Mouse (Mus musculus) heart, adult 18-20 months (tissue): ENCODE data around the gene Kdm4a. TPM values are rescaled to one million over a fixed set of nuclear protein-coding genes. Genes with fewer than 3 reads are reported as not detected.

Experiments used
- DNase-seq, 2 experiments: peaks; one replicate each; pipeline ENCODE4 v3.0.0; 2021 to 2022; ENCODE audit warnings: mixed read lengths in 1 of 2
- long read RNA-seq, 2 experiments: library from polyadenylated mRNA; stranded (forward); transcript quantifications; one replicate each; pipeline ENCODE4 v2.0.0; 2021
- total RNA-seq, 2 experiments: library from RNA; stranded (reverse); gene quantifications; 2 replicates each; pipeline ENCODE4 v1.2.3; 2021

Gene Kdm4a
- 10 to 100 TPM; 24.9 to 25.8 TPM for total RNA-seq
- long read RNA-seq, experiment 1, partial matches to known transcripts = 0 of 2 reads
- long read RNA-seq, experiment 1, other reads (novel, unspliced or antisense) = 2 of 2 reads
- long read RNA-seq, experiment 2 = 0 reads

DNA sequence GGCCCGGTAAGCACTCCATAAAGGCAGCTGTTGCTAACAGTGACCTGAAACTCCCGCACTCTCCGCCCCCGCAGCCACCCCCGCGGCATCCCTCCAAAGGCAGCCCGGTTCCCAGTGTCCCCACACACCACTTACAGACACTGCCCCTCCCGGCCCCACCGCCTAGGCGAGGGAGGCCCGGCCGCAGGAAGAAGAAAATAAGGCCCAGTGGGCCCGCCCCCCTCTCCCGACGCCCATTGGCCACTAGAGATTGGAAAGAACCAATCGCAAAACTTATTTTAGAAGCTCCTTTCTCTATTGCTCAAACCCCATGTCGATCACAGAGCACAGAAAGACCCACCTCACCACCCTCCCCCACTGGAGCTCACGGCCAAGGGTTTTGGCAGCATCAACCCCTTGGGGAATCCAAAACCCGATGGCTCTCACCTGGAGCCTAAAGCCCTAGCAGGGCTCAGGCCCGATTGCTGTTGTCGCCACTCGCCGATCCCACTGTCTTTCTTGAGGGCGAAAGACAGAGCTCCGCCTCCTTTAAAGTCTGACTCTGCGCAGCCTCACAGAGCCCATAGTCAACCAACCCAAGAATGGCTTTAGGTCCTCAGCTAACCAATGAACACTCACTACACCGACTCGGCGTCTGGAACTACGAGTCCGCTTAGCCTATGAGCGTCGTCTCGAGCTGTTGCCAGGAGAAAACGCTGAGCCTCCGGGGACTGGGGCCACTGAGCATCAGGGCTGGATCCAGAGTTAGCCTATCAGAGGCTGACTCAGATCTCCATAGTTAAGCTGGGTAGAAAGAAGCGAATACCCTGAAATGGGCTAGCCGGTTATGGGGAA is at the start of gene Kdm4a:
Gene Kdm4a (minus strand): TSS at position 577 of the 834 bp plus-strand sequence.
- peak; percentile 95 to 97 for DNase-seq

GRCm38 (mm10) chr4:118229035-118229770 is 49.4 kb upstream of the Kdm4a start:
- DNase-seq = no peak

DNA sequence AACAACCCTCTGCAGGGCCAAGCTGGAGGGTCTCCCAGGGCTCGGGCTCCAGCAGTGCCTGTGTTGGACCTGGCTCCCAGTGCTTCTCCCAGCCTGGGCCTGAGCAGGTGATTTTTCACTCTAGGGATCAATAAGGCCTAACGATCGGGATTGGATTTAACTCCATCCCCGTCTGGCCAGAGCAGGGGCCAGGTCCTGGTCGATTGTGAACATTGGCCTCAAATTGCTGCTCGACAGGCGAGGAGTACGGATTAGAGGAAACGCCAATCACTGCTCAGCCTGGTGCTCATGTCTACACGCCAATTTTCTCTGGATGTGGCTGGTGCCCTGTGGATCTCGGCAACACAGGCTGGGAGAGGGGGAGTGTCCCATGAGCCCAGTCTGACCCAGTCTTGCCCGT is 47.6 kb upstream of the Kdm4a start:
- no peak for DNase-seq

- no peak for DNase-seq
Observed at GRCm38 (mm10) chr4:118221261-118221660, 41.4 kb upstream of the Kdm4a start.

GRCm38 (mm10) chr4:118220756-118221155 is 40.9 kb upstream of the Kdm4a start:
- DNase-seq = no peak

DNA sequence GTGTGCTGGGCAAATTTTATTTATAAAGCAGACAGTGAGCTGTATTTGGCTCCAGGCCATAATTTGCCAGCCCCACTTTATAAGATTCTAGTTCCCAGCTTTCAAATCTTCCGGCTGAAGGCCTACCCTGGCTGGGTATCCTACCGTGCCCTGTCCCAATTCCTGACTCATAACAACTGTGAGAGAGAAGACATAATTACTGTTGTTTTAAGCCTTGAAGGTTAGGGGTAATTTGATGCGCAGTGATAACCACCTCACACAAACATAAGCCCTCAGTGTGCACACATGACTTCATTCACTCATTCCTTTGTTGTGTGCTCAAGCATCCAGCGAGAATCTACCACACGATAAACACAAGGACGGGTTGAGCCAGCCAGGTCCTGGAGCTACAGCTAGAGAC is 39.6 kb upstream of the Kdm4a start:
- DNase-seq = no peak

GRCm38 (mm10) chr4:118218521-118218920 is 38.7 kb upstream of the Kdm4a start:
- DNase-seq = no peak

DNA sequence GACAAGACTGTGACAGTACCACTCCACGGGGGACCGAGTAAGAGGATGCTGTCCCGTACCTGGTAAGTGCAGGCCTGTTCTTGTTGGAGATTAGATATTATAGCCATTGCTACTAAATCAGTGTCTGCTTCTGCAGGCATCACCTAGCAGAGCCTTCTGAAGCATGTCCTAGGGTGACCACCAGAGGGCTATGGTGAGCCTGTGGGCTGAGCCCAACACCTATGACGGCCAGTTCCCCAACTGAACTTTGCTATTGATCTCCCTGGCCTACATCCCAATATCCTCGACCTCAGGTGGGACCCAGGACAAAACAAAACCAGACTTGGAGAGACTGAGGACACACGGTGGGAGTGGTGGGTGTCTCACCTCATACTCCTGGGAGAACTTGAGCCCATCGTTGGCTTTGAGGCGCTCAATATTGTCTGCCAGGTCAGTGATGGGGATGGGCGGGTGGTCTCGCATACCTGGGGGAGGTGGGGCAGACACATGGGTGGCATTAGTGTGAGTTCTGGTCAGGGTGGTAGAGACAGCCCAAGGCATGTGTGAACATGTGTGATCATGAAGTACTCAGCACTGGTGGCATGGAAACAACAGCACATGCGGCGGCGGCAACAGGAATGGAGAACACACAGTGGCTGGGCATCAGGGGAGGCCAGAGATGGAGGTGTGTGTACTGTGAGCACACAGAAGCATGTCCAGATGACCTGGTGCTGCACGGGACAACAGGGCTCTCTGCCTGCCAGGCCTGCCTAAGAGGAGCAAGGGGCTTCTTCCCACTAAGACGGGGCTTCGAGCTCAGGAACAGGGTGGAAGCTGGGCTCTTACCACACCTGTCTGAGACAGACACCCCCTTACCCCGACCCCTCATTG is 37.1 kb upstream of the Kdm4a start:
- DNase-seq = peak; percentile 52 to 77

GRCm38 (mm10) chr4:118214891-118215290 is 35.0 kb upstream of the Kdm4a start:
- no peak for DNase-seq

DNA sequence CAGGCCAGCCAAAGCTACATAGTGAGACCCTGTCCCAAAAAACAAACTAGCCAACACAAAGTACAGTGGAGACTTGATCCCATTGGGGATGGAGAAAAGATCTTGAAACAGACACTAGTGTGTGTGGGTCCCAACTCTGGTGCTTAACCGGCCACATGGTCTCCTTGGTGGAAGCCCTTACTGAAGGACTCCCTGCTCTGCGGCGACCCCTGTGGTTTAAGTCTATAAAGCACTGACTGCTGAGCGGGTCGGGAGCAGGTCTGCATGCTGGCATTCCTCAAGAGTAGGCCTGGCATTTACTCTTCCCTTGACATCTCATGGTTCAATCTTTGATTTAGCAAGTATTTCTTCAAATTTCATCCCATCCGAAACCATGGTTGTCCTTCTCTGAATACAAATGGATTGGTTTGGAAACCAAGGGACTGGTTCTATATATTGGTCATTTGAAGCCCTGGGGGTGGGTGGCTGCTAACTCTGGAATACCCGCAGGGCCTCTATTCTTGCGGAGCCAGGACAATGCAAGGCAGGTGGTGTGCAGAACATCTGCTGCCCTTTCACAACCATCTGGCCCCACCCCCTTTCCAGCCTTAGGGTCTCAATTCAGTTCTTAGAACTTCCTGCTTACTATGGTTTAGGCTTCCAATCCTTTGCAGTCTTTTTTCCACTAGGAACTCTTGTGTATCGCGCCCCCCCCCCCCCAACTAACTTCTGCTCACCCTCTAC is 27.2 kb upstream of the Kdm4a start:
- no peak for DNase-seq

GRCm38 (mm10) chr4:118205906-118206305 is 26.1 kb upstream of the Kdm4a start:
- DNase-seq = no peak

DNA sequence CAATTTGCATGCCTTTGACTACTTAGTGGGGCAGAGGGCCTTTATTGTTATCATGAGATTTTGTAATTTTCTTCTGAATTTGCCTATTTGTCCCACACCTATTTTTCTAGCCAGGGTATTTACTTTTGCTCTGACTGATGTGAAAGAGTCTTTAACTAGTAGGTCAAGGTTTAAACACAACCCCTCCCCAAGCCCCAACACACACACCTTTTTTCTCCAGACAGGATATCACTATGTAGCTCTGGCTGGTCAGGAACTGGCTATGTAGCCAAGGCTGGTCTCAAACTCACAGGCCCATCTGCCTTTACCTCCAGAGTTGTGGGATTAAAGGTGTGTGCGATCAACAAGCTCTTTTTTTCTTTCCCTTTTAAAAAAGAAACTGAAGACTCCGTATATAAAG is 19.2 kb upstream of the Kdm4a start:
- no peak for DNase-seq

- no peak for DNase-seq
Observed at GRCm38 (mm10) chr4:118198606-118199005, 18.8 kb upstream of the Kdm4a start.

- peak; percentile 42 to 50 for DNase-seq
Observed at GRCm38 (mm10) chr4:118196185-118196584, 16.3 kb upstream of the Kdm4a start.

- no peak for DNase-seq
Observed at GRCm38 (mm10) chr4:118180301-118181080, 648 bp upstream of the Kdm4a start.

DNA sequence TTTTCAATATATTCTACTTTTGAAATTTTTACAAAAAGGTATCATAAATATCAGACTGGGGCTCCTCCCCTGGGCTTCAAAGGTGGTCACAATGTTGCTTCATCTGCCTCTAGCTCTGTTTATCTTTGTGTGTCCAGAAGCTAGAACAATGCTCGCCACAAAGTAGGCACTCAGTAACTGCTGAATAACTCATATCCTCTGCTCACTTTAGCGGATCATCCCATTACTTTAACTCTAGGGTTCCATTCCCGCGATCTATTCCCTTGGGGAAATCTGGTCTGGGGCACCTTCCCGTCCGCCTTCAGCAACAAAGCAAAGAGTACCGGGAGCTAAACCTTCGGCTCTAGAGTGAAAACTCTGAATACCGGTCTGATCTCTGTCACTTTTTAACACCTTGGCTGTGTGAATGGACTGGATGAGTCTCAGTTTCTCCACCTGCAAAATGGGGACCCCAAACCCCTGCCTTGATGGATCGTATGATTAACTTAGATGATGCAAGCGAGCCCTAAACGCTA is 834 bp downstream of the Kdm4a start:
- DNase-seq = no peak

GRCm38 (mm10) chr4:118172461-118172860 is 7.4 kb downstream of the Kdm4a start:
- no peak for DNase-seq

- DNase-seq = no peak
Observed at GRCm38 (mm10) chr4:118171006-118171405, 8.8 kb downstream of the Kdm4a start.

GRCm38 (mm10) chr4:118162123-118162522 is 17.7 kb downstream of the Kdm4a start:
- no peak for DNase-seq

DNA sequence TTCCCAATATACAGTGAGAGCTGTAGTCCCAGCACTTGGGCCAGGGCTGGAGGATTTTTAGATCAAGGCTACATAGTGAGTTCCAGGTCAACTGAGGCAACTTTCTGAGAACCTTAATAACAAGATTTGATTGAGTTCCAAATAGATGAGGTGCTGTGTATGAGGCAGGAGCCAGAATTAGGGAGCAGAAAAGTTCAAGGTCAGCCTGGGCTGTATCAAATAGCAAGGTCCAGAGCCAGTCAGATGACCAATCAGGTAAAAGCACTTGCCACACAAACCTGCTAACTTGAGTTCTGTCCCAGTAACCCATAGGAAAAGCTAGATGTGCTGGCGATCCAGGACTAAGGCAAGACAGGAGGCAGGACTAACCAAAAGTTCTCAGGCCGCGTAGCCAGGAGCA is 22.2 kb downstream of the Kdm4a start:
- DNase-seq = no peak

DNA sequence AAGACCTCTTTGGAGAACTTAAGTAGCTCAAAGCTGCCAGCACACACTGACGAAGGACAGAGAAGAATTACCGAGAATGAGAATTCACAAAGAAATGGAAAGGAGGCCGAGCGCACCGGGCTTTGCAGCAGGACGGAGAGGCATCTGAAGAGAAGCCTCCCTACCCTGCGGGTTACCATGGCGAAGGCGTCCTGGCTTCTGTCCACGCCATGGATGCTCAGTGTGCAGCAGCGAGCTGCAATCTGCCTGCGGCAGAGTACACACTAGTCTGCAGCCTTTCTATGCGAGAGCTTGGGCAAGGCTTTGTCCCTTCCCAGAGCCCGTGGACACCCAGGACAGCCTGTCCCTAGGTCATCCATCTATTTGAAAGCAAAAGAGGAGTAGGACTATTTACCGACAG is 23.3 kb downstream of the Kdm4a start:
- no peak for DNase-seq
